In genomic region chr17:8541974-8542538, GRCm38 (mm10) we compare ENCODE assay signal across 16 mouse cellular contexts. TPM values are rescaled to one million over a fixed set of nuclear protein-coding genes. Genes with fewer than 3 reads are reported as not detected.
DNase-seq lines count a peak whose midpoint lies in the region; ATAC-seq and TF ChIP-seq lines count a peak whose summit lies in the region.
"Had no signal": no experiment of that assay in that cellular context is flagged by ENCODE, and none has a peak within 500 bp of the region (broad histone marks: within the 10 kb centered on the region; RNA-seq: fewer than 3 reads in every experiment).

No protein-coding gene starts in this region.

- H3K27ac ChIP-seq in embryonic facial prominence, embryonic 14.5 days (replicated peaks; ENCODE audit: low read depth, low read length), result no peak overlapping the region
- H3K27ac ChIP-seq in heart, adult 2 months, result no peak overlapping the region
- H3K27ac ChIP-seq in liver, postnatal 0 days (ENCODE audit: low read depth), result no peak overlapping the region
- H3K27ac ChIP-seq: layer of hippocampus, adult 2 months had no signal

- H3K79me2 ChIP-seq in heart, adult 2 months (replicated peaks; ENCODE audit: control insufficient read depth, insufficient read depth, low read length), result no peaks in the 10 kb centered on the region

- peaks cover 3% of the 10 kb centered on the region; the same call in 1 of the 2 replicates for H3K4me1 ChIP-seq in embryonic facial prominence, embryonic 14.5 days (ENCODE audit: control insufficient read depth, insufficient read depth, low read length)
- no peaks in the 10 kb centered on the region for H3K4me1 ChIP-seq in heart, adult 2 months (ENCODE audit: control insufficient read depth, insufficient read depth, low read length)
- no peaks in the 10 kb centered on the region for H3K4me1 ChIP-seq in liver, postnatal 0 days (ENCODE audit: insufficient read depth)

- no peak overlapping the region for H3K9ac ChIP-seq in embryonic facial prominence, embryonic 14.5 days (ENCODE audit: low read depth, low read length)
- no peak overlapping the region for H3K9ac ChIP-seq in heart, adult 2 months (ENCODE audit: low read depth, low read length)
- H3K9ac ChIP-seq in liver, postnatal 0 days (replicated peaks), result no peak overlapping the region

- TF ChIP-seq EP300 in heart, adult 2 months (IDR thresholded peaks at IDR 0.05; ENCODE audit: insufficient read depth, low read depth, low read length), result no peak
- no peak for TF ChIP-seq EP300 in liver, postnatal 0 days (IDR thresholded peaks at IDR 0.05; ENCODE audit: low read depth)

- H3K4me3 ChIP-seq in embryonic facial prominence, embryonic 14.5 days (ENCODE audit: low read depth, low read length), result no peak overlapping the region
- H3K4me3 ChIP-seq in heart, adult 2 months, result no peak overlapping the region
- H3K4me3 ChIP-seq in liver, postnatal 0 days (ENCODE audit: low read depth, low read length), result no peak overlapping the region
- H3K4me3 ChIP-seq: layer of hippocampus, adult 2 months had no signal

- TF ChIP-seq CTCF in heart, adult 2 months (IDR thresholded peaks at IDR 0.05), result no peak
- TF ChIP-seq CTCF in liver, postnatal 0 days (IDR thresholded peaks at IDR 0.05; ENCODE audit: low read depth), result no peak

- H3K36me3 ChIP-seq in embryonic facial prominence, embryonic 14.5 days (ENCODE audit: control insufficient read depth, insufficient read depth, low read length), result no peaks in the 10 kb centered on the region
- H3K36me3 ChIP-seq in heart, adult 2 months (ENCODE audit: control insufficient read depth, insufficient read depth, low read length), result no peaks in the 10 kb centered on the region
- H3K36me3 ChIP-seq in liver, postnatal 0 days (replicated peaks; ENCODE audit: insufficient read depth, low read length), result no peaks in the 10 kb centered on the region

- WGBS in embryonic facial prominence, embryonic 14.5 days, result 35% methylated on average over 14 of the region's 14 CpGs
- WGBS in heart, adult 2 months, result 81% methylated on average over 14 of the region's 14 CpGs
- 79% methylated on average over 14 of the region's 14 CpGs for WGBS in liver, postnatal 0 days (ENCODE audit: insufficient replicate concordance)

- intact Hi-C loops in heart, adult 2 months (cut with DNase I), result no loop called here

- H3K27me3 ChIP-seq in embryonic facial prominence, embryonic 14.5 days (replicated peaks; ENCODE audit: control insufficient read depth, insufficient read depth, low read length), result no peaks in the 10 kb centered on the region
- no peaks in the 10 kb centered on the region for H3K27me3 ChIP-seq in heart, adult 2 months (ENCODE audit: control insufficient read depth, insufficient read depth, low read length)
- H3K27me3 ChIP-seq in liver, postnatal 0 days (ENCODE audit: insufficient read depth, low read length), result no peaks in the 10 kb centered on the region

- 0 out of 2 replicates have a peak, but pooled peaks have one; percentile 38 for ATAC-seq in frontal cortex, adult (ENCODE audit: low TSS enrichment)
- ATAC-seq in embryonic facial prominence, embryonic 14.5 days (ENCODE audit: low read depth), result no peak
- ATAC-seq in liver, postnatal 0 days, result no peak

- no peak overlapping the region for H3K4me2 ChIP-seq in embryonic facial prominence, embryonic 14.5 days (ENCODE audit: low read depth, low read length)
- H3K4me2 ChIP-seq in liver, postnatal 0 days (ENCODE audit: low read depth, low read length), result no peak overlapping the region

- DNase-seq in frontal cortex, adult 2 months (ENCODE audit: extremely low spot score in 1 of 2, low spot score in 1 of 2), result no peak
- DNase-seq in 3T3-L1 (ENCODE audit: low read depth, low spot score) (peak; percentile 50), WW6 (ENCODE audit: low read depth, low spot score) (peak; percentile 38)
- peak; percentile 46 for DNase-seq in embryonic facial prominence, embryonic 14.5 days (ENCODE audit: low spot score)
- no peak for DNase-seq in testis, postnatal 14 days (ENCODE audit: low spot score)
- DNase-seq in heart, adult 2 months, result no peak
- DNase-seq in liver, postnatal 0 days, result no peak
- DNase-seq: heart, adult 18-20 months; kidney, adult 8-10 months; lung, adult 18-20 months; retina, postnatal 1 day had no signal

- H3K9me3 ChIP-seq in embryonic facial prominence, embryonic 14.5 days (ENCODE audit: control insufficient read depth, low read length), result no peaks in the 10 kb centered on the region
- no peaks in the 10 kb centered on the region for H3K9me3 ChIP-seq in liver, postnatal 0 days (ENCODE audit: low read length)

- TF ChIP-seq POLR2A in heart, adult 2 months (IDR thresholded peaks at IDR 0.05; ENCODE audit: insufficient read depth, low read depth, low read length), result no peak

RNA-seq across cellular contexts. Expression of gene Pde10a, which starts 16.9 kb away (rescaled TPM):
- 31.8 and 34.3 TPM in 2 replicates for polyA plus RNA-seq in frontal cortex, adult 2 months (2012; rRNA removed)
- 2.3 and 3.5 TPM in 2 replicates for polyA plus RNA-seq in embryonic facial prominence, embryonic 14.5 days (2014; fragmentation: Nextera tagmentation; extraction: Ambion mirVana)
- total RNA-seq in heart, adult 2 months (2021), result 1 to 10 TPM; 1.9 to 2.2 TPM
- 1.4 and 2.3 TPM in 2 replicates for polyA plus RNA-seq in heart, adult 2 months (2012; rRNA removed)
- 0.90 and 1.0 TPM in 2 replicates for polyA plus RNA-seq in liver, postnatal 0 days (2015; fragmentation: Nextera tagmentation; extraction: Ambion mirVana)

RNA-seq across cellular contexts. Expression of gene Gm17087, which starts 24.7 kb away (rescaled TPM):
- not detected in 2 replicates for polyA plus RNA-seq in frontal cortex, adult 2 months (2012; rRNA removed)
- polyA plus RNA-seq in embryonic facial prominence, embryonic 14.5 days (2014; fragmentation: Nextera tagmentation; extraction: Ambion mirVana), result not detected in 2 replicates
- not detected for total RNA-seq in heart, adult 2 months (2021)
- polyA plus RNA-seq in heart, adult 2 months (2012; rRNA removed), result not detected in 2 replicates
- polyA plus RNA-seq in liver, postnatal 0 days (2015; fragmentation: Nextera tagmentation; extraction: Ambion mirVana), result not detected in 2 replicates
- total RNA-seq: heart, adult 18-20 months; heart, postnatal 25 days; layer of hippocampus, adult 2 months; left cerebral cortex, postnatal 25 days had no signal
- polyA plus RNA-seq: stomach, embryonic 14.5 days had no signal

Comparison
In these comparisons a context has a peak if more than half of its experiments do, and no peak if none do; other contexts are left out.
1. DNase-seq: peak in 3T3-L1 (single experiment), WW6 (single experiment) and embryonic facial prominence, embryonic 14.5 days (single experiment); none in frontal cortex, adult 2 months (0 of 2), testis, postnatal 14 days (single experiment), heart, adult 2 months (0 of 2) and liver, postnatal 0 days (single experiment).